Mouse (Mus musculus) forebrain, embryonic 16.5 days (tissue): ENCODE results near the gene Atn1. TPM values are rescaled to one million over a fixed set of nuclear protein-coding genes. Genes with fewer than 3 reads are reported as not detected.
A peak's percentile ranks its signal among the peaks of the same experiment; 100 is the strongest.

ENCODE experiments used
- ATAC-seq: fragments of 200-750 bp; cut with Nextera tagmentation; 2 replicates; pipeline ENCODE4 v1.8.0; 2017; ENCODE audit warnings: mild to moderate bottlenecking, moderate library complexity
- H3K27ac ChIP-seq: fragments of 300-500 bp; sonication (generic); 2 replicates; pipeline ENCODE4 v1.5.1; 2014; ENCODE audit warnings: low read length, control low read depth
- H3K27me3 ChIP-seq: fragments of 300-500 bp; sonication (generic); replicated peaks from 2 replicates; pipeline ENCODE4 v1.6.1; 2014; ENCODE audit warnings: low read length; ENCODE audit not compliant: control insufficient read depth, insufficient read depth
- H3K36me3 ChIP-seq: fragments of 300-500 bp; sonication (generic); 2 replicates; pipeline ENCODE4 v1.6.1; 2014; ENCODE audit not compliant: control insufficient read depth, insufficient read depth
- H3K4me1 ChIP-seq: fragments of 300-500 bp; sonication (generic); replicated peaks from 2 replicates; pipeline ENCODE4 v1.6.1; 2014; ENCODE audit warnings: low read length; ENCODE audit not compliant: control insufficient read depth, insufficient read depth
- H3K4me2 ChIP-seq: fragments of 300-500 bp; sonication (generic); 2 replicates; pipeline ENCODE4 v1.6.1; 2014; ENCODE audit warnings: mild to moderate bottlenecking, low read length, control low read depth
- H3K4me3 ChIP-seq: fragments of 300-500 bp; sonication (generic); replicated peaks from 2 replicates; pipeline ENCODE4 v1.5.1; 2014; ENCODE audit warnings: mild to moderate bottlenecking, low read length, control low read depth
- H3K9ac ChIP-seq: fragments of 300-500 bp; sonication (generic); replicated peaks from 2 replicates; pipeline ENCODE4 v1.6.1; 2014; ENCODE audit warnings: low read depth, low read length, control low read depth
- H3K9me3 ChIP-seq: fragments of 300-500 bp; sonication (generic); 2 replicates; pipeline ENCODE4 v1.6.1; 2016; ENCODE audit warnings: low read length; ENCODE audit not compliant: control insufficient read depth
- WGBS: fragments of 180-500 bp; shearing (Covaris S2); extraction: QIAGEN DNeasy Blood & Tissue Kit; methylation state at CpG from one replicate; pipeline ENCODE4 v1.1.7; 2014; 5-methylcytosine and 5-hydroxymethylcytosine counted together
- polyA plus RNA-seq: library from polyadenylated mRNA; unstranded; fragments of >200 nt; fragmentation: Nextera tagmentation; extraction: Ambion mirVana; gene quantifications from 2 replicates; pipeline ENCODE4 v1.2.1, GENCODE M21; 2015

Gene Atn1
- polyA plus RNA-seq, 1 experiment from 2014 or later, result 27.0 TPM

DNA sequence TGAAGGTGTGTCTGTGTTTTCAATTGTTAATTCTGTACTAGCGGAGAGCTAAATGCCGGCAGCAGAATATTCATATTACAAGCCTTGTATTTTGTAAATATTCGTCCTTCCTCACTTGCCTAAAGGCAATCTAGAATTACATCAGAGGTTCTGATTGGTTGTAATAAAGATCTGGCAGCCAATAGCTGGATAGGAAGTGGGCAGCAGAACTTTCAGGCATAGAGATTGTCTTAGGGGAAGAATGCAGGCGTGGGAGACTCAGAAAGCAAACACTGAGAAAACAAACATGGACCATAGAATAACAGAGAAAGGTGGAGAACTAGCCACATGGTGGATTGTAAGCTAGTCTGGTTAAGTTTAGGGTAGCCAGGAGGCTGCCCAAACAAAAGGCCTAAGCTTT, 33.8 kb upstream of the Atn1 start:
- Histone ChIP-seq H3K4me1 (no peaks in the 10 kb centered on the region), H3K4me3 (no peak overlapping the region), H3K27ac (no peak overlapping the region), H3K4me2 (no peak overlapping the region), H3K9ac (no peak overlapping the region), H3K27me3 (no peaks in the 10 kb centered on the region), H3K9me3 (no peaks in the 10 kb centered on the region), H3K36me3 (no peaks in the 10 kb centered on the region)
- WGBS, result 70% methylated on average over 4 of the region's 4 CpGs
- ATAC-seq, result no peak

- Histone ChIP-seq H3K4me3 (no peak overlapping the region), H3K27me3 (no peaks in the 10 kb centered on the region)
- WGBS, result 85% methylated on average over 4 of the region's 4 CpGs
These were observed 33.2 kb upstream of the Atn1 start for GRCm38 (mm10) chr6:124789519-124789918.

DNA sequence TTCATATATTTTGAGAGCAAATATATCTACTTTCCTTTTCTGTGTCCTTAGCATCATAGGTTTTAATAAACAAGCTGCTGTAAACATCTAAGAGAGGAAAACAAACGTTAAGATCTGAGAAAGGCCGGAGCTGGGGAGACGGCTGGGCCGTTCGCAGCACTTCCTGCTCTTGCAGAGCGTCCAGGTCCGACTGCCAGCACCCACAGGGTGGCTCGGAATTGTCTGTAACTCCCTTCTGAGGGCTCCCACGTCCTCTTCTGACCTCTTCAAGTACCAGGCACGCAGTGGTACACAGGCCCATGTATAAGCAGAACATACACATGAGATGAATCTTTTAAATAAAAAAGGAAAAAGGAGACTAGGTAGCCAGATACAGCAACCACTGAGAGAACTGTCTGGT, 31.4 kb upstream of the Atn1 start:
- Histone ChIP-seq H3K27ac (no peak overlapping the region), H3K36me3 (no peaks in the 10 kb centered on the region), H3K4me3 (no peak overlapping the region), H3K4me1 (0 out of 2 replicates have a peak, but pooled peaks cover under 1% of the 10 kb centered on the region), H3K9ac (no peak overlapping the region), H3K4me2 (no peak overlapping the region), H3K9me3 (no peaks in the 10 kb centered on the region), H3K27me3 (no peaks in the 10 kb centered on the region)
- ATAC-seq, result no peak
- 85% methylated on average over 10 of the region's 10 CpGs for WGBS

More at GRCm38 (mm10) chr6:124789519-124789918, 33.2 kb upstream of the Atn1 start:
- no peak for ATAC-seq
- no peak overlapping the region for H3K9ac ChIP-seq
- H3K4me1 ChIP-seq, result no peaks in the 10 kb centered on the region
- no peaks in the 10 kb centered on the region for H3K36me3 ChIP-seq
- no peak overlapping the region for H3K27ac ChIP-seq
- no peak overlapping the region for H3K4me2 ChIP-seq
- no peaks in the 10 kb centered on the region for H3K9me3 ChIP-seq

DNA sequence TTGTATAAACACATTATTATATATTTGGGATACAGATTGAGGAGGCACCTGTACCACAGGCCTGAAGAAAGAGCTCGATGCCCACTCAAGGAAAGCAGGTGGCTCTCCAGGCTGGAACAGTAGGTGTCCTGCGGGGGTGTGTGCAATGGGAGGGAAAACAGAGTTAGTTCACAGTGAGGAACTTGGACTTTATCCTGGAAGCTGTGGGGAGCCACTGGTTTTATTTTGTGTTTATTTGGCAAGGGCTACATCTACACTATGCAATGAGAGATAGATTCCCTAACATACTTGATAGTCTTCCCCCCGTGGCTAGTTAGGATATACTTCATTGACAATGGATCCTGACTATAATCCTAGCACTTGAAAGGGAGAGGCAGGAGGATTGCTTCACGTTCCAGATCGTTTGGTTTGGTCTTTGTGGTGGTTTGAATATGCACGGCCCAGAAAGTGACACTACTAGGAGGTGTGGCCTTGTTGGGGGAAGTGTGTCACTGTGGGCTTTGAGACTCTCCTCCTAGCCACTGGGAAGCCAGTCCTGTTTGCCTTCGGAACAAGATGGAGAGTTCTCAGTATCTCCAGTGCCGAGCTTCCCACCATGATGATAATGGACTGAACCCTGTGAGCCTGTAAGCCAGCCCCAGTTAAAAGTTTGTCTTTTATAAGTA, 30.6 kb upstream of the Atn1 start:
- no peaks in the 10 kb centered on the region for H3K9me3 ChIP-seq
- no peak overlapping the region for H3K4me3 ChIP-seq
- H3K4me1 ChIP-seq, result peaks cover 6% of the 10 kb centered on the region; the same call in 1 of the 2 replicates
- no peaks in the 10 kb centered on the region for H3K27me3 ChIP-seq
- H3K4me2 ChIP-seq, result no peak overlapping the region
- H3K36me3 ChIP-seq, result no peaks in the 10 kb centered on the region
- ATAC-seq, result no peak; the same call in 1 of the 2 replicates
- no peak overlapping the region for H3K27ac ChIP-seq
- no peak overlapping the region for H3K9ac ChIP-seq
- 39% methylated on average over 8 of the region's 8 CpGs for WGBS

- ATAC-seq, result no peak
- 34% methylated on average over 6 of the region's 6 CpGs for WGBS
- Histone ChIP-seq H3K27ac (no peak overlapping the region), H3K9me3 (no peaks in the 10 kb centered on the region), H3K27me3 (no peaks in the 10 kb centered on the region), H3K4me3 (no peak overlapping the region), H3K9ac (no peak overlapping the region), H3K4me2 (peak overlapping the region; percentile 17; the same call in 1 of the 2 replicates), H3K4me1 (peaks cover 17% of the 10 kb centered on the region), H3K36me3 (no peaks in the 10 kb centered on the region)
These were observed 26.1 kb upstream of the Atn1 start for GRCm38 (mm10) chr6:124782436-124782835.

- Histone ChIP-seq H3K27me3 (no peaks in the 10 kb centered on the region), H3K9ac (no peak overlapping the region), H3K4me3 (no peak overlapping the region), H3K27ac (no peak overlapping the region), H3K36me3 (no peaks in the 10 kb centered on the region), H3K4me2 (no peak overlapping the region), H3K9me3 (no peaks in the 10 kb centered on the region), H3K4me1 (peaks cover 17% of the 10 kb centered on the region)
- 86% methylated on average over 7 of the region's 7 CpGs for WGBS
- no peak for ATAC-seq
These were observed 24.6 kb upstream of the Atn1 start for GRCm38 (mm10) chr6:124780917-124781316.

- Histone ChIP-seq H3K4me3 (peak overlapping the region; percentile 40), H3K9ac (peak overlapping the region; percentile 2; the same call in 1 of the 2 replicates), H3K27me3 (no peaks in the 10 kb centered on the region), H3K4me1 (peaks cover 17% of the 10 kb centered on the region), H3K27ac (no peak overlapping the region), H3K9me3 (no peaks in the 10 kb centered on the region), H3K36me3 (no peaks in the 10 kb centered on the region), H3K4me2 (peak overlapping the region; percentile 79)
- WGBS, result 1% methylated on average over 10 of the region's 10 CpGs
- peak; percentile 35; the same call in 1 of the 2 replicates for ATAC-seq
These were observed 23.7 kb upstream of the Atn1 start for GRCm38 (mm10) chr6:124779984-124780416.

- H3K9ac ChIP-seq, result peak within 1 kb of the TSS; percentile 2; the same call in 1 of the 2 replicates
- H3K27ac ChIP-seq, result no peak within 1 kb of the TSS
- peak within 1 kb of the TSS; percentile 40 for H3K4me3 ChIP-seq
- H3K4me1 ChIP-seq, result peaks cover 17% of the 10 kb centered on the region
- peak; percentile 59 for ATAC-seq
- peak within 1 kb of the TSS; percentile 79 for H3K4me2 ChIP-seq
- H3K27me3 ChIP-seq, result no peaks in the 10 kb centered on the region
- H3K9me3 ChIP-seq, result no peaks in the 10 kb centered on the region
- no peaks in the 10 kb centered on the region for H3K36me3 ChIP-seq
- 2% methylated on average over 23 of the region's 23 CpGs for WGBS
These were observed 23.1 kb upstream of the Atn1 start, which contains the start of gene Lrrc23 for GRCm38 (mm10) chr6:124779222-124779983. Gene Lrrc23, minus strand, starts transcription at chr6:124779727.

DNA sequence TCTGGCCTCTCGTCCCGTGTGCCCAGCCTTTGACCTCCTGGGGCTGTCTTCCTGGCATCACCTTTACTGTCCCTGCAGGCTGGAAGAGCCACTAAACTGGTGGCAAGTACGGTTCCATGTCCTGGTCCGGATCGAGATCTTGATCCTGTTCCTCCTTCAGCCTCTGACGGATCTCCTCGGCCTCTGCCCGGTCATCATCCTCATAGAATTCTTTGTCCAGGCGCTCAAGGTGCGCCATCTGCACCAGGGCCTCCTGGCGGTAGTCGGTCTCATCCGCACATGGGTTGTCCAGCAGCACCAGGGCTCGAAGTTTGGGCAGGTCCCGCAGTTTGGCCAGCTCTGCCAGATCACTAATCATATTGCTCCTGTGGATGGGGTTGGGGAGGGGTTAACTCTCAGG, 14.2 kb upstream of the Atn1 start:
- H3K9ac ChIP-seq, result no peak overlapping the region

More for the DNA sequence above, 14.2 kb upstream of the Atn1 start:
- Histone ChIP-seq H3K36me3 (no peaks in the 10 kb centered on the region), H3K27ac (no peak overlapping the region), H3K4me2 (no peak overlapping the region), H3K4me3 (no peak overlapping the region), H3K4me1 (peaks cover 14% of the 10 kb centered on the region), H3K9me3 (no peaks in the 10 kb centered on the region), H3K27me3 (no peaks in the 10 kb centered on the region)
- no peak for ATAC-seq
- WGBS, result 89% methylated on average over 15 of the region's 15 CpGs
